Mouse (Mus musculus) myocyte (in vitro differentiated cells): ENCODE measurements around the gene Hist4h4. TPM values are rescaled to one million over a fixed set of nuclear protein-coding genes. Genes with fewer than 3 reads are reported as not detected.

Source experiments
- H3K27me3 ChIP-seq: one replicate; pipeline ENCODE4 v1.6.1; 2011; ENCODE audit not compliant: control insufficient read depth, insufficient read depth, insufficient read length
- H3K36me3 ChIP-seq: one replicate; pipeline ENCODE4 v1.6.1; 2011; ENCODE audit not compliant: control insufficient read depth, insufficient read depth
- H3K4me2 ChIP-seq: one replicate; pipeline ENCODE4 v1.6.1; 2011; ENCODE audit warnings: low read depth, control low read depth
- H3K4me3 ChIP-seq: one replicate; pipeline ENCODE4 v1.5.1; 2011; ENCODE audit warnings: mild to moderate bottlenecking, control low read depth, moderate library complexity
- H3K79me2 ChIP-seq: one replicate; pipeline ENCODE4 v1.6.1; 2011; ENCODE audit not compliant: control insufficient read depth, insufficient read depth
- H3ac ChIP-seq: one replicate; pipeline ENCODE4 v1.6.1; 2011; ENCODE audit not compliant: control insufficient read depth, insufficient read length
- CEBPB ChIP-seq: IDR thresholded peaks from 2 replicates; pipeline ENCODE4 v1.6.1; 2011; ENCODE audit warnings: mild to moderate bottlenecking, moderate library complexity; ENCODE audit not compliant: poor library complexity, insufficient read depth, severe bottlenecking
- E2F4 ChIP-seq: IDR thresholded peaks from one replicate; pipeline ENCODE4 v1.6.1; 2011; ENCODE audit warnings: mild to moderate bottlenecking, control low read depth, moderate library complexity; ENCODE audit not compliant: insufficient read depth
- MAX ChIP-seq: IDR thresholded peaks from one replicate; pipeline ENCODE4 v1.6.1; 2011; ENCODE audit warnings: low read depth, mild to moderate bottlenecking, control low read depth
- MYOD1 ChIP-seq, 3 experiments: IDR thresholded peaks; one replicate each; pipeline ENCODE4 v1.6.1; 2011; ENCODE audit warnings: control low read depth in 2 of 3, low read depth in 2 of 3, mild to moderate bottlenecking in 2 of 3, moderate library complexity in 1 of 3; ENCODE audit not compliant: insufficient read length in 2 of 3, control insufficient read depth in 1 of 3
- MYOG ChIP-seq, 3 experiments: IDR thresholded peaks; one replicate each; pipeline ENCODE4 v1.6.1; 2011; ENCODE audit warnings: control low read depth in 2 of 3, low read depth in 2 of 3, mild to moderate bottlenecking in 2 of 3; ENCODE audit not compliant: insufficient read length in 2 of 3, control insufficient read depth in 1 of 3, insufficient read depth in 1 of 3
- POLR2A ChIP-seq: IDR thresholded peaks from one replicate; pipeline ENCODE4 v1.6.1; 2011; ENCODE audit warnings: low read depth, mild to moderate bottlenecking, control low read depth, moderate library complexity; ENCODE audit not compliant: insufficient read length
- POLR2AphosphoS2 ChIP-seq: IDR thresholded peaks from one replicate; pipeline ENCODE4 v1.6.1; 2011; ENCODE audit warnings: low read depth, control low read depth; ENCODE audit not compliant: insufficient read length
- REST ChIP-seq: IDR thresholded peaks from one replicate; pipeline ENCODE4 v1.6.1; 2011; ENCODE audit warnings: mild to moderate bottlenecking, control low read depth, moderate library complexity; ENCODE audit not compliant: insufficient read depth, insufficient read length
- SRF ChIP-seq: IDR thresholded peaks from one replicate; pipeline ENCODE4 v1.6.1; 2011; ENCODE audit warnings: low read depth; ENCODE audit not compliant: control insufficient read depth, insufficient read length
- TCF12 ChIP-seq: IDR thresholded peaks from one replicate; pipeline ENCODE4 v1.6.1; 2011; ENCODE audit warnings: mild to moderate bottlenecking, control low read depth; ENCODE audit not compliant: poor library complexity, insufficient read depth, severe bottlenecking
- TCF3 ChIP-seq: IDR thresholded peaks from one replicate; pipeline ENCODE4 v1.6.1; 2011; ENCODE audit warnings: low read depth, control low read depth; ENCODE audit not compliant: insufficient read length
- USF1 ChIP-seq: IDR thresholded peaks from one replicate; pipeline ENCODE4 v1.6.1; 2011; ENCODE audit warnings: low read depth, mild to moderate bottlenecking, control low read depth, moderate library complexity
- polyA plus RNA-seq: library from polyadenylated mRNA; unstranded; fragments of >200 nt; fragmentation: generic; extraction: Trizol; gene quantifications from one replicate; pipeline ENCODE4 v1.2.1, GENCODE M21; 2012; ENCODE audit warnings: missing spikeins

Gene Hist4h4
- polyA plus RNA-seq, 1 experiment, result 0.31 TPM

GRCm38 (mm10) chr6:136837323-136837722 lies 33.1 kb upstream of the Hist4h4 start:
- no peak overlapping the region for H3K4me3 ChIP-seq

GRCm38 (mm10) chr6:136835352-136835751 lies 31.1 kb upstream of the Hist4h4 start, which contains the start of gene Smco3:
Gene Smco3, minus strand, starts transcription at chr6:136835452.
- Histone ChIP-seq H3ac (no peak within 1 kb of the TSS), H3K27me3 (no peaks in the 10 kb centered on the region), H3K4me2 (no peak within 1 kb of the TSS), H3K79me2 (no peaks in the 10 kb centered on the region), H3K4me3 (no peak within 1 kb of the TSS), H3K36me3 (no peaks in the 10 kb centered on the region)
- TF ChIP-seq TCF12 (no peak), CEBPB (no peak), USF1 (no peak), MYOD1 (IDR thresholded peaks at IDR 0.05; ENCODE audit: control insufficient read depth in 1 of 3, insufficient read length in 2 of 3, low read depth in 2 of 3) (no peak), TCF3 (no peak), POLR2A (no peak), SRF (no peak), MAX (no peak), E2F4 (no peak), REST (no peak), MYOG (IDR thresholded peaks at IDR 0.05; ENCODE audit: control insufficient read depth in 1 of 3, insufficient read depth in 1 of 3, insufficient read length in 2 of 3, low read depth in 2 of 3) (no peak), POLR2AphosphoS2 (no peak)

More at GRCm38 (mm10) chr6:136837323-136837722, 33.1 kb upstream of the Hist4h4 start:
- Histone ChIP-seq H3ac (no peak overlapping the region), H3K79me2 (no peaks in the 10 kb centered on the region), H3K36me3 (no peaks in the 10 kb centered on the region), H3K27me3 (no peaks in the 10 kb centered on the region), H3K4me2 (no peak overlapping the region)
- TF ChIP-seq POLR2AphosphoS2 (no peak), CEBPB (no peak), REST (no peak), SRF (no peak), E2F4 (no peak), POLR2A (no peak), MYOG (IDR thresholded peaks at IDR 0.05; ENCODE audit: control insufficient read depth in 1 of 3, insufficient read depth in 1 of 3, insufficient read length in 2 of 3, low read depth in 2 of 3) (no peak), MAX (no peak)

GRCm38 (mm10) chr6:136831712-136832111 lies 27.5 kb upstream of the Hist4h4 start:
- peaks cover 9% of the 10 kb centered on the region for H3K79me2 ChIP-seq
- TF ChIP-seq TCF3 (no peak), CEBPB (no peak), POLR2AphosphoS2 (no peak), USF1 (no peak), MYOG (IDR thresholded peaks at IDR 0.05; ENCODE audit: control insufficient read depth in 1 of 3, insufficient read depth in 1 of 3, insufficient read length in 2 of 3, low read depth in 2 of 3) (no peak), MYOD1 (IDR thresholded peaks at IDR 0.05; ENCODE audit: control insufficient read depth in 1 of 3, insufficient read length in 2 of 3, low read depth in 2 of 3) (no peak), SRF (no peak), MAX (no peak), E2F4 (no peak), REST (no peak)
- H3K4me2 ChIP-seq, result no peak overlapping the region
- H3K27me3 ChIP-seq, result no peaks in the 10 kb centered on the region
- no peaks in the 10 kb centered on the region for H3K36me3 ChIP-seq
- no peak overlapping the region for H3ac ChIP-seq
- H3K4me3 ChIP-seq, result no peak overlapping the region

- Histone ChIP-seq H3K27me3 (no peaks in the 10 kb centered on the region), H3K4me2 (peak overlapping the region; percentile 87), H3K79me2 (peaks cover 29% of the 10 kb centered on the region), H3ac (no peak overlapping the region), H3K4me3 (peak overlapping the region; percentile 80), H3K36me3 (peaks cover 18% of the 10 kb centered on the region)
- TF ChIP-seq TCF3 (no peak), TCF12 (no peak), CEBPB (no peak), MYOG (IDR thresholded peaks at IDR 0.05; ENCODE audit: control insufficient read depth in 1 of 3, insufficient read depth in 1 of 3, insufficient read length in 2 of 3, low read depth in 2 of 3) (no peak), POLR2A (no peak), USF1 (no peak), E2F4 (no peak), MAX (no peak), POLR2AphosphoS2 (no peak), MYOD1 (IDR thresholded peaks at IDR 0.05; ENCODE audit: control insufficient read depth in 1 of 3, insufficient read length in 2 of 3, low read depth in 2 of 3) (no peak), REST (no peak), SRF (no peak)
These were observed 24.5 kb upstream of the Hist4h4 start for GRCm38 (mm10) chr6:136828681-136829080.

GRCm38 (mm10) chr6:136827881-136828561 lies 23.8 kb upstream of the Hist4h4 start, which contains the start of gene Wbp11:
Gene Wbp11, minus strand, starts transcription at chr6:136828233.
- TF ChIP-seq MAX, result no peak
- TF ChIP-seq SRF, result no peak
- no peak for TF ChIP-seq MYOG (IDR thresholded peaks at IDR 0.05; ENCODE audit: control insufficient read depth in 1 of 3, insufficient read depth in 1 of 3, insufficient read length in 2 of 3, low read depth in 2 of 3)
- TF ChIP-seq E2F4, result peak; percentile 79
- TF ChIP-seq POLR2AphosphoS2, result peak; percentile 74
- no peak for TF ChIP-seq REST
- TF ChIP-seq TCF12, result no peak
- no peak for TF ChIP-seq USF1
- TF ChIP-seq MYOD1 (IDR thresholded peaks at IDR 0.05; ENCODE audit: control insufficient read depth in 1 of 3, insufficient read length in 2 of 3, low read depth in 2 of 3), result no peak
- TF ChIP-seq TCF3, result no peak
- peak; percentile 58 for TF ChIP-seq POLR2A
- no peak for TF ChIP-seq CEBPB
- peak within 1 kb of the TSS; percentile 71 for H3ac ChIP-seq
- H3K27me3 ChIP-seq, result no peaks in the 10 kb centered on the region
- H3K4me2 ChIP-seq, result peak within 1 kb of the TSS; percentile 87
- H3K79me2 ChIP-seq, result peaks cover 29% of the 10 kb centered on the region
- H3K4me3 ChIP-seq, result peak within 1 kb of the TSS; percentile 80
- H3K36me3 ChIP-seq, result peaks cover 18% of the 10 kb centered on the region
